Mouse (Mus musculus) liver, adult 2 months (tissue): ENCODE data around the gene Ptges3.

ENCODE experiments used
- CTCF ChIP-seq: fragments of 200-500 bp; IDR thresholded peaks from 2 replicates; pipeline ENCODE4 v1.5.1; 2011; ENCODE audit warnings: low read depth, low read length, control low read depth
- POLR2A ChIP-seq: fragments of 200-500 bp; IDR thresholded peaks from 2 replicates; pipeline ENCODE4 v1.6.1; 2011; ENCODE audit warnings: low read length, control low read depth; ENCODE audit not compliant: insufficient read depth; ENCODE audit errors: extremely low read depth

- TF ChIP-seq CTCF (0 out of 2 replicates have a peak, but pooled peaks have one; percentile 8), POLR2A (no peak)
These were observed 21.7 kb downstream of the Ptges3 start for GRCm38 (mm10) chr10:128080496-128080895.
